Mouse (Mus musculus) embryonic facial prominence, embryonic 12.5 days (tissue): ENCODE data around the gene Micall1. TPM values are rescaled to one million over a fixed set of nuclear protein-coding genes. Genes with fewer than 3 reads are reported as not detected.

Experiments used
- ATAC-seq: fragments of 200-750 bp; cut with Nextera tagmentation; 2 replicates; pipeline ENCODE4 v1.8.0; 2017; ENCODE audit not compliant: insufficient number of reproducible peaks, insufficient read depth, low FRiP score, low TSS enrichment
- H3K27ac ChIP-seq: fragments of 300-500 bp; sonication (generic); 2 replicates; pipeline ENCODE4 v1.5.1; 2016; ENCODE audit warnings: mild to moderate bottlenecking
- H3K27me3 ChIP-seq: fragments of 300-500 bp; sonication (generic); 2 replicates; pipeline ENCODE4 v1.6.1; 2016; ENCODE audit warnings: mild to moderate bottlenecking, moderate library complexity
- H3K36me3 ChIP-seq: fragments of 300-500 bp; sonication (generic); 2 replicates; pipeline ENCODE4 v1.6.1; 2016; ENCODE audit warnings: mild to moderate bottlenecking
- H3K4me1 ChIP-seq: fragments of 300-500 bp; sonication (generic); 2 replicates; pipeline ENCODE4 v1.6.1; 2016
- H3K4me2 ChIP-seq: fragments of 300-500 bp; sonication (generic); replicated peaks from 2 replicates; pipeline ENCODE4 v1.6.1; 2016; ENCODE audit warnings: mild to moderate bottlenecking, moderate library complexity
- H3K4me3 ChIP-seq: fragments of 300-500 bp; sonication (generic); 2 replicates; pipeline ENCODE4 v1.5.1; 2016; ENCODE audit warnings: mild to moderate bottlenecking
- H3K9ac ChIP-seq: fragments of 300-500 bp; sonication (generic); 2 replicates; pipeline ENCODE4 v1.6.1; 2016; ENCODE audit warnings: mild to moderate bottlenecking, moderate library complexity
- H3K9me3 ChIP-seq: fragments of 300-500 bp; sonication (generic); 2 replicates; pipeline ENCODE4 v1.6.1; 2016; ENCODE audit warnings: mild to moderate bottlenecking, moderate library complexity
- WGBS: fragments of 180-500 bp; shearing (Covaris S2); methylation state at CpG from one replicate; pipeline ENCODE4 v1.1.7; 2016; 5-methylcytosine and 5-hydroxymethylcytosine counted together
- polyA plus RNA-seq: library from polyadenylated mRNA; unstranded; fragments of >200 nt; fragmentation: Nextera tagmentation; extraction: Ambion mirVana; gene quantifications from 2 replicates; pipeline ENCODE4 v1.2.1, GENCODE M21; 2016

Micall1 gene
- polyA plus RNA-seq = 12.0 and 12.6 TPM in 2 replicates

DNA sequence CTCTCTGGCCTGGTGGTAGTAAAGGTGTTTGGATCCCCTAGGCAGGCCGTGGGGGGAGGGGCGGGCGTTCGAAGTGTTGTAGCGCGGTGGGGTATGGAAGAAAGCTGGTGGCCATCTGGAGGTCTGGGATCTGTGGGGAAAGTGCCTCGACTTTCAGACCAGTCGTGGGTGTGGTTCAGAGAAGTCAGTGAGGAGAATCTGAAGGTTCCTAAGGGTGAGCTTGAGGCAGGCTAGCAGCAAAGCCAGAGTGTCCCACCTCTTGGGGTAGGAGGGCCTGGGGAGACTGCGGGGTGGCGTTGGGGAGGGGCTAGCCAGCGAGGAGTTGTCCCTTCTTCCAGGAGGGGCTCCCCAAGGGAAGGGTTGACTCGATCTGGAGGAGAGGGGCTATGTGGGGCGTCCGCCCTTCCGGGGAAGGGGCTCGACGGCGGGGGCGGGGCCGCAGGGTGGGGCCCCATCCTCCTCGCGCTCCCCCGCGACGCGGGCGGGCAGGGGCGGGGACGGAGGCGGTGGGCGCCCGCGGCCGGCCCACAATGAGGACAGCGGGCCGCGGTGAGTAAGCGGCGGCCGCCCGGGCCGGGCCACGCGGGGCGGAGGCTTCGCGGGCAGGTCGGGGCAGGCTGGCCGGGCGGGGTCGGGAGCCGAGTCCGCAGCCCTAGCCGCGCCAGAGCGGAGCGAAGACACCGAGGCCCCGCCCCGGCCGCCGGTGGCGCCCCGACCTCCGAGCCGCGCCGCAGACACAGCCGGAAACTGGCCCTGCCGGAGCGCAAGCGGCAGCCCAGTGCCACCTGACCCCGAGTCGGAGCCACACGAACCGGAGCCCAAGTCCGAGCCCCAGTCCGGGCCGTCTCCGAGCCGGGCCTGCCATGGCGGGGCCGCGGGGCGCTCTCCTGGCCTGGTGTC lies at the start of gene Micall1:
TSS of gene Micall1 (plus strand) at position 478 of the 900 bp plus-strand sequence.
- peak; percentile 75 for ATAC-seq
- H3K9me3 ChIP-seq = no peaks in the 10 kb centered on the region
- under 1% methylated on average over 49 of the region's 85 CpGs for WGBS
- peaks cover 28% of the 10 kb centered on the region for H3K4me1 ChIP-seq
- peak within 1 kb of the TSS; percentile 86 for H3K4me3 ChIP-seq
- H3K9ac ChIP-seq = peak within 1 kb of the TSS; percentile 86
- 0 out of 2 replicates have a peak, but pooled peaks cover 6% of the 10 kb centered on the region for H3K36me3 ChIP-seq
- H3K27me3 ChIP-seq = 0 out of 2 replicates have a peak, but pooled peaks cover 7% of the 10 kb centered on the region
- peak within 1 kb of the TSS; percentile 82 for H3K27ac ChIP-seq
- H3K4me2 ChIP-seq = peak within 1 kb of the TSS; percentile 99

DNA sequence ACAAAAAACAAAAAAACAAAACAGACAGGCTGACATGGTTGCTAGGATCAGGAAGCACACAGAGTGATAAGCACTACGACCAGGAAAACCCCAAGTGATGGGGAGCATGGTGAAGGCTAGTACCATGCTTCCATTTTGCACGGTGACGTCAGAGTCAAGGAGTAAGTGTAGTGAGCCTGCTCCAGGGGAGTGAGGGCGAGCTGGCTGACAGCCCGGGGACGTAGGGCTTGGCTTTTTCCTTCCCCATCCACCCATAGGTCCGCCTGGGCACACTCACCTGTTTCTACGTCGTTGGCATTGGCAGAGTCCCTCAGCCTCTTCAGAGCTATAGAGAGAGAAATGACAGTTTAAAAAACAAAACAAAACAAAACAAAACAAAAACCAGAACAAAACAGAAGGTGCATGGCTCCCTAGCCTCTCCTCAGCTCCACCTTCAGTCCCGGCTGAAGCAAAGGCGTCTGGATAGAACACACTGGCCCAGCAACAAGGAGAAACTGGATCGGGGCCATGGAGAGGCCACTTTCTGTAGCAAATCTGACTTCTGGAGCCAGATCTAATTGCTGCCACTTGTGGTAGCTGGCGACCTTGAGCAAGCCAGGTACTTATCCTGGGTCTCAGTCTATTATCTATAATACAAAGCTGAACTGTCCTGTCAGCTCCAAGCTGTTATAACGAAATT lies 47.7 kb upstream of the Micall1 start:
- H3K4me1 ChIP-seq = peaks cover 11% of the 10 kb centered on the region
- no peak overlapping the region for H3K27ac ChIP-seq
- no peaks in the 10 kb centered on the region for H3K9me3 ChIP-seq
- no peaks in the 10 kb centered on the region for H3K27me3 ChIP-seq
- peak overlapping the region; percentile 73; the same call in 1 of the 2 replicates for H3K4me2 ChIP-seq
- no peak overlapping the region for H3K4me3 ChIP-seq
- peaks cover 46% of the 10 kb centered on the region for H3K36me3 ChIP-seq
- no peak for ATAC-seq
- WGBS = 81% methylated on average over 14 of the region's 14 CpGs
- H3K9ac ChIP-seq = no peak overlapping the region

DNA sequence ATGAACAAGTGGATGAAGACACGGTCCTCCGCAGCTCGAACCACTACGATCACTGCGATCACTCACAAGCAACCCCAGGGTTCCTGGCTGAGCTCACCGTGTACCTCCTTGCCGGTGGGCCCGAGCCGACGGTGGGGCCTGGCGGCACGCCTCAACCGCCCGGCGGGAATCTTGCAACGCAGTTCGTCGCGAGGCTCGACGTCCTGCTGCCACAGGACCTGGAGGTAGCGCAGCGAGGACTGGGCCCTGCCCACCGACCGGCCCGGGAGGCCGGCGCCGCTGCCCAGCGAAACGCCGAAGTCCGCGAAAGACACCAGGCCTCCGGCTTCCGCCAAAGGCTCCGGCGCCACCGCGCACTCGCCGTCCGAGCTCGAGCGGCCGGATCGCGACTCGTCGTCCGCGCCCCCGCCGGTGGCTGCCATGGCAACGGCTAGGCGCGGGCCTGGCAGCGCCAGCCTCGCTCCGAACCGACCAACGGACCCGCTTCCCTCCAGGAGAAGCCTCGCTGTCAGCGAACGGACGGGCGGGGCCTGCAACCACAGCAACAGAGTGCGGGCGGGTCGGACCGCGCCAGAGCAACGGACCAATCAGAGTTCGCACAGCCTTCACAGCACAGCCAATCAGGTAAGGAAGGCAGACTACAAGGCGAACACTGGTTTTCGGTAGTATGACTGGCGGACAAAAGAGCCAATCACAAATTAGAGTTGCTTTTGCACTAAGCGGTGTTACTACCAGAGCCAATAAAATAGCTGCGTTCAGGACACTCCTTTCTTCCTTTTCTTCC lies 46.1 kb upstream of the Micall1 start, which contains the start of gene Ankrd54:
TSS of gene Ankrd54 (minus strand) at position 518 of the 784 bp plus-strand sequence.
- peak within 1 kb of the TSS; percentile 73 for H3K4me2 ChIP-seq
- H3K9ac ChIP-seq = peak within 1 kb of the TSS; percentile 89
- peaks cover 19% of the 10 kb centered on the region for H3K4me1 ChIP-seq
- H3K9me3 ChIP-seq = no peaks in the 10 kb centered on the region
- peak within 1 kb of the TSS; percentile 93 for H3K4me3 ChIP-seq
- H3K27ac ChIP-seq = peak within 1 kb of the TSS; percentile 67; the same call in 1 of the 2 replicates
- H3K36me3 ChIP-seq = peaks cover 32% of the 10 kb centered on the region
- ATAC-seq = peak; percentile 100
- H3K27me3 ChIP-seq = no peaks in the 10 kb centered on the region
- under 1% methylated on average over 80 of the region's 80 CpGs for WGBS

DNA sequence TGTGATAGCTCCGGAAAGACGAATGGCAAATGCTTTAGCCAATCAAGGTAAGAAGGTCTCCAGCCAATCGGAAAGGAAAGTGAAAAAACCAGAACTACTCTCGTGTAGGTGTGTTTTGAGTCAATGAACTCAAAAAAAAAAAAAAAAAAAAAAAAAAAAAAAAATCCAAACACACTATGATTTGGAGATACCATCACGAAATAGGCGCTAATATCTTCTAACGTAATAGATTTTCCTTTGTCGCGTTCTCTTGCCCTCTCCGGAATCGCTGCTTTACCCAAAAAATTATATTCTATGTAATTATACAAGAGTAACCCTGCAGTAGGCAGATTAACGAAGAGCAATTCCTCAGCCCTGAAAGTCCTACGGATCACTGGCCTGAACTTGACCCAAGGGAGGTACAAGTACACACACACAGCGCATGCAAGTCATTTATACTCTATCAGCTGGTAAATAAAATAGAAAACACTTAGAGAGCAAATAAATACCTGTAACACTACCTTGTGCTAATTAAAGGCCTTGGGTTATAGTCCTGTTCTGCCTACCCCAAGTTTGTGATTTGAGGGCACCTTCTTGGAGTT lies 45.4 kb upstream of the Micall1 start:
- H3K9me3 ChIP-seq = no peaks in the 10 kb centered on the region
- no peak for ATAC-seq
- no peak overlapping the region for H3K9ac ChIP-seq
- H3K27me3 ChIP-seq = no peaks in the 10 kb centered on the region
- peaks cover 25% of the 10 kb centered on the region for H3K36me3 ChIP-seq
- H3K4me3 ChIP-seq = peak overlapping the region; percentile 93
- WGBS = 9% methylated on average over 14 of the region's 14 CpGs
- peaks cover 19% of the 10 kb centered on the region for H3K4me1 ChIP-seq
- peak overlapping the region; percentile 49 for H3K4me2 ChIP-seq
- no peak overlapping the region for H3K27ac ChIP-seq

DNA sequence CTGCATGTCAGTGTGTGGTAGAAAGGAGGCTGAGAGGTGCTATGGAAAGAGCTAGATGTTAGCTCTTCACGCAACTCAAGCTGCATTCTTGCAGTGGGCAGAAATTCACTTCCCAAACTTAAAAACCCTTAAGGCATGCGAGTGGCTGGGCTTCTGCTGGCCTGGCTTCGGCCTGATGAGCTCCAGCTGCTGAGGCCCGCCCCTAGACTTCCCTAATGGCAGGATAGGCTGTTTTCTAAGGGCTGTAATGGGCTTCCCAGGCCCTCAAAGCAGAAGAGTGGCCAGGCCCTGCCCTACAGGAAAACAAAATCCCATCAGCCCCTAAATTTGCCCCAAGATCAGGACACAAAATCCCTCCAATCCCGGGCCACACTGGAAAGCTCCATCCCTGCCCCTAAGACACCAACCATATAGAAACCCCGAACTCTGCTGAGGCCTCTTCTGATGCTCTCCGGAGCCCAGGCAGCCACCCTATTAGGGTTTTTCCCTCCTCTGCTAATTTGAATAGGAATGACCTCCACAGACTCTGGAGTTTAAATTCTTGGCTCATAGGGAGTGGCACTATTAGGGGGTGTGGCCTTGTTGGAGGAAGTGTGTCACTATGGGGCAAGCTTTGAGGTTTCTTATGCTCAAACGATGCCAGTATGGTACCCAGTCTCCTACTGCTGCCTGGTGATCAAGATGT lies 43.5 kb upstream of the Micall1 start:
- no peak overlapping the region for H3K4me3 ChIP-seq
- no peak for ATAC-seq
- peaks cover 8% of the 10 kb centered on the region for H3K36me3 ChIP-seq
- H3K27me3 ChIP-seq = no peaks in the 10 kb centered on the region
- no peak overlapping the region for H3K9ac ChIP-seq
- no peaks in the 10 kb centered on the region for H3K9me3 ChIP-seq
- H3K4me1 ChIP-seq = peaks cover 19% of the 10 kb centered on the region
- H3K27ac ChIP-seq = no peak overlapping the region
- no peak overlapping the region for H3K4me2 ChIP-seq
- 59% methylated on average over 8 of the region's 8 CpGs for WGBS

DNA sequence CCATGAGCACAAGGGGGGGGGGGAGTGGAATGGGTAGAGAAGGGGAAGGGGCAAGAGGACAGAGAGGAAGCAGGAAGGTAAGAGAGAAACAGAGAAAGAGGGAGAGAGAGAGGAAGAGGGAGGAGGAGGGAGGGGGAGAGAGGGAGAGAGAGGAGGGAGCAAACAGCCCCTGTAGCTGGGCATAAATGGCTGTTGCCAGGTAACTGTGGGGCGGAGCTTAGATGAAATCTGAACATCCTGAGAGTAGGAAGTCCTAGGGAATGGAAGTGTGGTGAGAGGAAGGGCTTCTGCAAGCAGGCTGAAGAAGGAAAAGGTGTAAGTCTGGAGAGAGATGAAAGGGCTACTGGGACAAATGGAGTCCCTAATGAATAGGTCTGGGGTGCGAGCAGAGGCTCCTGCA lies 42.4 kb upstream of the Micall1 start:
- Histone ChIP-seq H3K4me3 (no peak overlapping the region), H3K4me2 (no peak overlapping the region), H3K27me3 (no peaks in the 10 kb centered on the region), H3K4me1 (peaks cover 14% of the 10 kb centered on the region), H3K36me3 (no peaks in the 10 kb centered on the region), H3K9ac (no peak overlapping the region), H3K9me3 (no peaks in the 10 kb centered on the region), H3K27ac (no peak overlapping the region)
- WGBS = 35% methylated on average over 2 of the region's 2 CpGs
- ATAC-seq = no peak

DNA sequence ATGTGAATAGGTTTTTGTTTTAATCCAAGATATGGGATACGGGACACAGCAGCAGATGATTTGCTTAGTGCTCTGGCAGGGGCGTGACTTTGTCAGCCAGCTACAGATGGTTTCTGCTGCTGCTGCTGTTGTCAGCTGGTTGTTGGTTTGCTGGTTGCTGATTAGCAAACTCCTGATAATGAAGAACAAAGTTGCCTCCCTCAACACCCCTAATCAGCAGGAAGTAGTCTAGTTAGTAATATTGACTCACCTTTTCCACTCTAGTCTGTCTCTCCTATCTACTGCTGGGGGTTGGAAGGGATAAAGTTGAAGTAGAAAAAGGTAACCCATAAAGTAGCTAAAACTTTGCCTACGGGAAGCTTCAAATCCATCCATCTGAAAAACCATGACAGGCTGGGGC lies 41.1 kb upstream of the Micall1 start:
- H3K4me3 ChIP-seq = no peak overlapping the region
- H3K9ac ChIP-seq = no peak overlapping the region
- no peak overlapping the region for H3K27ac ChIP-seq
- WGBS = 83% methylated on average over 3 of the region's 3 CpGs
- no peaks in the 10 kb centered on the region for H3K9me3 ChIP-seq
- peaks cover 8% of the 10 kb centered on the region; the same call in 1 of the 2 replicates for H3K4me1 ChIP-seq
- no peaks in the 10 kb centered on the region for H3K36me3 ChIP-seq
- H3K27me3 ChIP-seq = no peaks in the 10 kb centered on the region
- H3K4me2 ChIP-seq = no peak overlapping the region
- no peak for ATAC-seq

DNA sequence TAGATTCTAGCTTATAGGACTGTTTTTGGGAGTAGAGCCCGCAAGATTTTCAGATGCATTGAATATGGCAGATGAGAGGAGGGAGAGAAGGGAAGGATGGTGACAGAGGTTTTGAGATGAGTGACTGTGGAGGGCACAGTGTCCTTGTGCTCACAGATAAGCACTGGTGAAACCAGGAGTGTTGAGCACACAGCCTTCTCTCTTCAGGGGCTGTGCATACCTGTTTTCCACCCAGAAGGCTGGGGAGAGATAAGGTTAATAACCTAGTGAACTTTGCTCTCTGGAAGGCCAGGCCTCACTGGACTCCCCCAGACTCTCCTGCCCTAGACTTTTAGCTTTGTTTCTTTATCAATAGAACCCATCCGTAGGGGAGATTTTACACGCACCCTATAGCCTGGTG lies 40.3 kb upstream of the Micall1 start:
- no peak for ATAC-seq
- Histone ChIP-seq H3K4me2 (no peak overlapping the region), H3K4me3 (no peak overlapping the region), H3K27ac (no peak overlapping the region), H3K4me1 (peaks cover 8% of the 10 kb centered on the region; the same call in 1 of the 2 replicates), H3K9me3 (no peaks in the 10 kb centered on the region), H3K27me3 (no peaks in the 10 kb centered on the region), H3K9ac (no peak overlapping the region), H3K36me3 (no peaks in the 10 kb centered on the region)
- WGBS = 79% methylated on average over 3 of the region's 3 CpGs

DNA sequence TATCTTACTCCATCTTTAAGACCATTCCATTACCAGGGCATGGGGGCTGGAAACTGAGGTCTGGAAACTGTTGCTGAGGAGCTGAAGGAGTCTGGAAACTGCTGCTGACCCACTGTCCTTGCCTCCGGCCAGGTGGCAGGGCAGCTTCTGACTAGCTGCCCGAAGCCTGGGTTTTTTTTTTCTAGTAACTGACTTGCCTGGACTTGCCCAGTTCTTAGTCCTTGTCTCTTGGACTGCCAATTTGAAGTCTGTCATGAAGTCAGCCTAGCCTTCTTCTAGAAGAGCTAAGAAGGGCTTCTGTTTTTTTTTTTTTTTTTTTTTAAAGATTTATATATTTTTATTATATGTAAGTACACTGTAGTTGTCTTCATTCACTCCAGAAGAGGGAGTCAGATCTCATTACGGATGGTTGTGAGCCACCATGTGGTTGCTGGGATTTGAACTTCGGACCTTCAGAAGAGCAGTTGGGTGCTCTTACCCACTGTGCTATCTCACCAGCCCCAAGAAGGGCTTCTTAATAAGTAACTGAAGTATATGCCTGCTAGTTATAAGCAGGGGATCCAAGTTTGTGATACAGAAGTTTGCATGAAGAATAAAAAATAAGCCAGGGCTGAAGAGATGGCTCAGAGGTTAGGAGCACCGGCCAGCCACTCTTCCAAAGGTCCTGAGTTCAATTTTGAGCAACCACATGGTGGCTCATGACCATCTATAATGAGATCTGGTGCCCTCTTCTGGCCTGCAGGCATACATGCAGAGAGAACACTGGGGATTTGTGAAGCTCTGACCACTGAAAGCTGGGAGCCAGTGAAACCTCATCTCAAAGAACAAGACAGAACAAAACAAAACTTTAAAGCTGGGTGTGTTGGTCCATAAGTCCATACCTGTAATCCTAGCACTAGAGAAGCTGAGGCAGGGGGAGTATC lies 37.3 kb upstream of the Micall1 start:
- 65% methylated on average over 5 of the region's 5 CpGs for WGBS
- no peak for ATAC-seq
- Histone ChIP-seq H3K36me3 (peaks cover 4% of the 10 kb centered on the region), H3K9me3 (no peaks in the 10 kb centered on the region), H3K4me3 (no peak overlapping the region), H3K27me3 (no peaks in the 10 kb centered on the region), H3K9ac (no peak overlapping the region), H3K27ac (no peak overlapping the region), H3K4me1 (peaks cover 11% of the 10 kb centered on the region), H3K4me2 (no peak overlapping the region)

DNA sequence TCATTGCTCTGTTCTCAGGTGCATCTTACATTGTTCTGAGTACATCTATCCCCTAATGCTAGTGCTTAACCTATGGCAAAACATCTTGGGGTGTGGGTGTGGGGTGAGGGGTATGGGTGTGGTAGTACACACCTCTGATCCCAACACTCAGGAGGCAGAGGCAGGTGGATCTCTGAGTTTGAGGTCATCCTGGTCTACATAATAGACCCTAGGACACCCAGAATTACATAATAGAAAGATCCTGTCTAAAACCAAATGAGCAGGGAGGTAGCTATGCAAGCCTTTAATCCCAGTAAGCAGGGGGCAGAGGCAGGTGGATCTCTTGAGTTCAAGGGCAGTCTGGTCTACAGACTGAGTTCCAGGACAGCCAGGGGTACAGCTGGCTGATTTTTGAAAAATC lies 34.9 kb upstream of the Micall1 start:
- Histone ChIP-seq H3K9me3 (no peaks in the 10 kb centered on the region), H3K9ac (no peak overlapping the region), H3K27me3 (no peaks in the 10 kb centered on the region), H3K4me2 (no peak overlapping the region), H3K4me1 (peaks cover 7% of the 10 kb centered on the region), H3K4me3 (no peak overlapping the region), H3K36me3 (peaks cover 26% of the 10 kb centered on the region), H3K27ac (no peak overlapping the region)
- no peak for ATAC-seq
